Mouse (Mus musculus) embryo, embryonic 11.5 days (tissue): ENCODE data around the gene Parp16.
"Not testable (repeated sequence)": the region's sequence is repeated elsewhere in the genome, so short reads cannot be mapped to it uniquely, and the experiment has no call there.

Source experiments
- DNase-seq: peaks from one replicate; pipeline ENCODE4 v3.0.0-alpha.2; 2012; ENCODE audit warnings: low read depth, low spot score

The Parp16 gene

DNA sequence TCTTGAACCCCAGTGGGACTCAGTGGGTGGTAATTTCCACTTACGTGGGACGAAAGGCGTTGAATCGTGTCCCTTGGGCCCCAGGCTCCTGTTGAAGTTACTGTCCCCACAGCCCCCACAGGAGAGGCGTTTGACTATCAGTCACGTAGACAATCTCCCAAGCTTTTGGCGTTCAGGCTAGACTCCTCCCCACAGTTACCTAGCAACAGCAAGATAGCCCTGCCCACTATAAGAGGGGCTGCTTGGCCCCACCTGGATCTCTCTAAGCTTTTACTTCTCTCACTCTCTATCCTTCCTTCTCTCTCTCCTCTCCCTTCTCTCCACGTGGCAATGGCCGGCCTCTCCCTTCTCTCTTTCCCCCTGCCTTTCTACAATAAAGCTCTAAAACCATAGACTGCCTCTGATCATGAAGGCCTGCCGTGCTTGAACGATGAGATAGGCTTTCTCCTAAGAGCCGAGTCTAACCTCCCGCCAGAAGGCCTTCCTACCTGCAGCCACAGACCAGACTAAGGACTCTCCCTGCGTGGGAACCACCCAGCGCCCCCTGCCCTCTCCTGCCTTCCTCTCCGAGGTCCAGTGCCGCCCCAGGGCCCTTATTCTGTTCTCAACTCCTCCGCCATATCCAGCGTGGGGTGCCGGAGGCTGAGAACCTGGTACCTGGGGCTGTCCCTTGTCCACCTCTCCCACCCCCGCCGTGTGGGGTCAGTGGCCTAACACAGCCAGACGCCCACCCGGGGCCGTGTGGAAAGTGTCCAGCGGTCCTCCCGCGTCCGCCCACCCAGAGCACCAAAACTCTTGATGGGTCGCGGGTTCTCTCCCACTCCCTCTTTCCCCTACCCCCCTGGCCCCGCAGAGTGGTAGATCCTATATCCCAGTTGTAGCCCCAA is 13.4 kb downstream of the Parp16 start:
- DNase-seq = no peak

- DNase-seq = no peak
Observed at GRCm38 (mm10) chr9:65211598-65211997, 16.4 kb downstream of the Parp16 start.

DNA sequence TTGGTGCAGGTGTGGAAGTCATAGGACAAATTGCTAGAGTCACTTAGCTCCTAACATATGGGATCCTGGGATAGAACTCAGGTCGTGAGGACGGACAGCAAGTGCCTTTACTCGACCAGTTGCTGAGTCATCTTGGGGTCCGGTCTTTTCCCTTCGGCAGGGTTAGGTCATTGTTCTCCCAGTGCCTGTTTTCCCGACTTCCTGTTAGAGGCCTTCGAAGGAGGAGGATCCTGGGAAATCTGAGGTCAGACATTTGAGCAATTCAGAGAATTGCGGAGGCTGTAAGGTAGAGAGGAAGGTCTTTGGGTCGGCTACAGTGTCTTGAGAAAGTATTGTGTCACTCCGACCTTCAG is 19.2 kb downstream of the Parp16 start:
- DNase-seq = no peak

DNA sequence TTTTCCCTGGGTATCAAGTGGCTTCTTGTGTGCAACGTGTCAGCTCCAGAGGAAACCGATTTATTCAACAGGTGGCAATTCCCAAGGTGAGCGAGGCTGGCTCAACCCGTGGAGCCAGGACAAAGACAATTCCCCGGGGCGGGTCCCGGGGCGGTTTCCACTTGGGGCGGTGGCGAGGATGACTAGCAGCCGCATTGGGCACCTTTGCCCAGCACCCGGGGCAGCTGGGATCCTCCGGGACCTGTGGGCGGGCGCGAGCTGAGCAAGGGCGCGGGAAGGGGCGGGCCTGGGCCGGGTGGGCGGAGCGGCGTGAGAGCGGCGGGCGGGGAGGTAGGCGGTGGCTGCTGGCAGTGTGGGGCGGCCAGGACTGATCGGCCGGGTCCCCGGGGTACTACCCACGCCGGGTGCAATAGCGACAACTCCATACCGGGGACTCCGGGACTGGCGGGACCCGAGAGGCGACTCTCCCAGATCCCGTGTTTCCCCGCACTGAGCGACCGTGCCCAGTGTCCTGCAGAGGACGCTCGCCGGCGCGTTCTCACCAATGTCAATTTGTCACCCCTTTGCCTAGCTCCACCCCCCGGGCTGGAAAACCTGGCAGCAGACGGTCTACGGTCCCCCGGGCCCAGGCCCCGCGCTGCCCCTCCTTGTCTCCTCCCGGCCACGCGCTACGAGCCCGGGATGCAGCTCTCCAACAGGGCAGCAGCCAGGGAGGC is 19.8 kb downstream of the Parp16 start:
- peak; percentile 65 for DNase-seq

- no peak for DNase-seq
Observed at GRCm38 (mm10) chr9:65215494-65216126, 20.5 kb downstream of the Parp16 start.

GRCm38 (mm10) chr9:65216972-65217371 is 21.8 kb downstream of the Parp16 start:
- no peak for DNase-seq

DNA sequence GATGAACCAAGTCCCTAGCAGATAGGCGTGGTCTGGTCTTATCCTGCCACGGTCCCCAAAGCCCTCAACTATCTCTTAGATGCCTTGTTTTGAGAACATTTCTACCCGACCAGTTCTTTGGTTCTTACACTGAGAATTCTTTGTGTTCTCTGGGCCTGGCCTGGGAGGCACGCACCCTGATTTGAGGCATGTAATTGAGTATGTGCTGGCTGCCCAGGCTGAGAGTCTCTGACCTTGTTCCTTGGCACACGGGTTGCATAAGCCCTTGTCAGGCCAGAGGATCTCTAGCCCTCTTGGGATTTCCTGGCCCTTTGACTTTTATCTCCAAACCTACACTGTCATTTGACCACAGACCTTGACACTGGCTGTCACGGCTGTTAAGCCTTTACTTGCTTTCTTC is 22.5 kb downstream of the Parp16 start:
- no peak for DNase-seq

DNA sequence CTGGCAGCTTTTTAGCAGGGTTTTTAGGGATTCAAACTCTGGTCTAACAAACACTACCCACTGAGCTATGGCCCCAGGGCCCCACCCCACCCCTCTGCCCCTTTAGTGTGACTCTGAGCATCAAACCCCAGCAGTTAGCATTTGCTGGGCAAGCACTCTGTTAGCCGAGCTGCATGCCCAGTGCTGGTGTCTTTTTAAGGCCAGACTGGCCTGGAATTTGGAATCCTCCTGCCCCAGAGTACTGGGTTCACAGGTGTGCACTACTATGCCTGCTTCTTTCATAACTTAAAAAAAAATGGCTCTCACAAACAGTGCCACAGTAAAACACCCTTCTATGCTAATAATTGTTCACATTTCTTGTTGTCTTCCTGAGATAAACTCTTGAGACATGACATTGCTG is 23.8 kb downstream of the Parp16 start:
- no peak for DNase-seq

GRCm38 (mm10) chr9:65220398-65220797 is 25.2 kb downstream of the Parp16 start:
- not testable (repeated sequence) for DNase-seq

GRCm38 (mm10) chr9:65223927-65224326 is 28.8 kb downstream of the Parp16 start:
- no peak for DNase-seq

DNA sequence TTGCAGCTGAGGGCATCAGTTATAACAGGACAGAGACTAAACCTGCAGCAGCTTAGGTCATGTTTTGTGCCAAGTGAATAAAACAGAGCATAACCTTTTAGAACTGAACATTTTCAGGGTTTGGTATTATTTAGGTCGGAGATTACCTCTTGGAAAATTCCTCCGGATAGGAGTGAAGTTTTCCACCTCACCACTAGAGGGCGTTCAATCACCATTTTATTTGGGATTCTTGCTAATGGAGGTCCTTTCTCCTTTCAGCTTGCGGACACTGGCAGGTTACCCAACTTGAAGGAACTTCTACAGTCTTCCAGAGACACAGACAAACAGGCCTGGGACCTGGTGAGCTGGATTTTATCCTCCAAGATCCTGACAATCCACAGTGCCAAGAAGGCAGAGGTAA is 30.6 kb downstream of the Parp16 start:
- DNase-seq = no peak

DNA sequence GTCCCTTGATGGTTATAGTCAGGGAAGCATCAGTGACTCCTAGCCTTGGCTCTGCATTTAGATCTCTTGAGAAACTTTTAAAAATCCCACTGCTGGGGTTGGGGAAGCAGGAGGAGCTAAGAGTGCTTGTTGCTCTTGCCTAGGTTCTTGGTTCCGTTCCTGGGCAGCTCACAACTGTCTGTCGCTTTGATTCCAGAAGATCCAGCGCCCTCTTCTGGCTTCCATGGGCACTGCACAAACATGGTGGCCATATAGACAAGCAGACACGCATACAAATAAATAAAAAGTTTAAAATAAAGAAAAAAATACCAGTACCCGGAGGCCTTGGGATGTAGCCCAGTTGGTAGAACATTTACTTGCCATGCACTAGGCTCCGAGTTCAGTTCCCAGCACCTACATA is 35.1 kb downstream of the Parp16 start:
- DNase-seq = no peak

DNA sequence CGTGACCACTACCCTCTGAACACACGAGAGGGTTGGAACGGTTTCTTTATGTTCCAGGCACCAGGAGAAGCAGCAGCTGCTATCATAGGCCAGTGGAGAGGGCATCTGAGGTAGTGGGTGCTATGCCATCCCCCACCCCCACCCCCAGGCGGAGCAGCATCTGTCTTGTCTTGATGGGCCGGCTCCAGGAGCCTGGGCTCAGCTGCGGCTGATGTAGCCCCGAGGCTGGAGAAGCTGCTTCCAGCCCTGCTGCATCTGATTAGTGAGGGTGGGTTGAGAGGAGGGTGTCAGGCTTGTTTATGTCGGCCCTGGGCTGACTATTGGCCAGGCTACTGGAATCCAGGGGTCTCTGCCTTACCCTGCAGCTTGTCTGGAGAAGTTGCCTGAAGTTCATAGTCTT is 36.1 kb downstream of the Parp16 start:
- no peak for DNase-seq

DNA sequence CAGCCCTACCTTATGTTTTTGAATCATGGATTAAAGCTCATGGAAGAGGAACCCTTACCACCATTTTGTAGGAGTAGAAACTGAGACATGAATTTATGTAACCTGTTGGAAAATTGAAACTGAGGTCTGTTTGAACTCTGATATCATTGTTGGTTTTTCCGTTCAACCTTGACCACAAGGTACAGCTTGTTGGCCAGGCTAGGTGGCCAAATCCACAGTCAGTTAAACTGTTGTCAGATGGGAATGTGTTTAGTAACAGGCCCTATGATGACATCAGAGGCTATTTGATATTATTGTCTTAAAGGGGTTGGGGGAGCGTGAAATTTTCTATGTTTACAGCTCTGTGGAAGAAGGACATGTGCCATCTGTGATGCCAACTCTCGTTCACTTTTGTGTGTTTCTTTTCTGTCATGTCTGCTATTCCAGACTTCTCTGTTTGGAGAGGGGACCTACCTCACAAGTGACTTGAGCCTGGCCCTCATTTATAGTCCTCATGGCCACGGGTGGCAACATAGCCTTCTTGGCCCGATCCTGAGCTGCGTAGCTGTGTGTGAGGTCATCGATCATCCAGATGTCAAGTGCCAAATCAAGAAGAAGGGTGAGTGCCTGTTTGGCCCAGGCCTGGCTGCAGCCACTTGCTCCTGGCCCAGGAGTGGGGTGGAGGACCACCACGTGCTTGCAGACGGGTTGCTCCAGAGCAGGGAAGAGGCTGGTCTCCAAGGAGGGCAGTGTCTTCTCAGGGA is 38.3 kb downstream of the Parp16 start:
- no peak for DNase-seq

DNA sequence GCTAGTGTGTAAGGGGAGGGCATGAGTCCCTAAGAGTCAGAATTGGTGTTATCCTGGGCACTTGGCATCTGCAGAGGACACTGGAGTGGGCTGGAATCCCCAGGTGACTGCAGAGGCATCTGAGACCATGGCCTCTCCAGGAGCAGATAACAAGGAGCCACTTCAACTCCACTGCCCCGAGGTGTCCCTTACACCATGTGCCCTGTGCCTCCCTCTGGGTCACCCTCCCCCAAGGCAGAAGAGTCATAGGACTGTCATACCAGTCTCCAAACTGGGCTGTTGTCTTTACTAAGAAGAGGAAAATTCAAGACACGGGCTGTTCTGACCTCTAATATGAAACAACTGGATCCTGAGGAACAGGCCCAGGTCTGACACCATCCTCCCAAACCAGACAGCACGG is 39.6 kb downstream of the Parp16 start:
- no peak for DNase-seq

DNA sequence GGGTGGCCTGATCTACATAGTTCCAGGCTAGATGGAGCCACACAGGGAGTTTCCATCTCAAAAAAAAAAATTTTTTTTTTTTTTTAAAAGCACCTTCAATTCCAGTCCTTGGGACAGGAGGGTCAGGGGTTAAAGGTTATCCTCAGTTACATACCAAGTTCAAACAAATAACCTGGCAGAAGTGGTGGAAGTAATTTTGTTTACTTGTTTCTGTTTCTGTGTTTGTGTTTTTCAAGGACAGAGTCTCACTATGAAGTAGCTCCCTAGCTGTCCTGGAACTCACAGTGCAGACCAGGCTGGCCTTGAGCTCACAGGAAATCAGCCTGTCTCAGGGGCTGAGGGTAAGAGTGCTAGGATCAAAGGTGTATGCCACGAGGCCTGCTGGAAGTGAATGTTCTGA is 40.4 kb downstream of the Parp16 start:
- no peak for DNase-seq

- DNase-seq = no peak
Observed at GRCm38 (mm10) chr9:65237616-65238015, 42.5 kb downstream of the Parp16 start.

GRCm38 (mm10) chr9:65238191-65238760 is 43.1 kb downstream of the Parp16 start:
- DNase-seq = no peak

DNA sequence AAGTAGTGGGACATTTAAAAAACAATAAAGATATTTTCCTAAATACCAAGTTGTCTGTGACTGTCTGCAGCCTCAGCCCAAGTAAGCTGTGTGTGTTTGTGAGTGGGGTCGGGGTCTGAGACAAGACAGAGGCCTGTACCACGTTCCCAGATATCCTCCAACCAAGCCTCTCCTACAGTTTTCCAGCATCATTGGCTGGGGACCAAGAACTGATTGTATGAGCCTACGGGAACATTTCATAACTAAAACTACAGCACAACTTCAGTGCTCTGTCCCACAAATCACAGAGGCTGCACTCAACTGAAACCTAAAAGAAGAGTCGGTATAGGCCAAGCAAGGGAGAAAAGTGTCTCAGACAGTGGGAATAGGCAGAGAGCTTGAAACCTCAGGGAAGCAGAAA is 44.0 kb downstream of the Parp16 start:
- no peak for DNase-seq

GRCm38 (mm10) chr9:65239731-65240130 is 44.6 kb downstream of the Parp16 start:
- DNase-seq = no peak

GRCm38 (mm10) chr9:65240587-65240986 is 45.4 kb downstream of the Parp16 start:
- DNase-seq = no peak

DNA sequence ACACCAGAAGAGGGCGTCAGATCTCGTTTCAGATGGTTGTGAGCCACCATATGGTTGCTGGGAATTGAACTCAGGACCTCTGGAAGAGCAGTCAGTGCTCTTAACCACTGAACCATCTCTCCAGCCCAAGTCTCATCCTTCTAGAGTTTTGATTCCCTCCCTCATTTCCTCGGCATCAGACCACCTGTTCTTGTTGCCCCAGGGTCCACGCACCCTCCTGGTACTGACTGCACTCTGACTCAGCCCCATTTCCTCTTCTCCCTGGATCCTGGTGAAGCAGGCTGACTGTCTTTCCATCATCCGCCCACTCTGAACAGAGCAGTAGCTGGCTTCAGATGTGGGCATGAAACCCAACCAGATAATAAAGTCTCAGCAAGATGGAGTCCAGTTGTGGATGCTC is 46.8 kb downstream of the Parp16 start:
- DNase-seq = no peak
